Mouse (Mus musculus) left cerebral cortex, postnatal 10 days (tissue): Measurements from ENCODE around the gene Zfp977. TPM values are rescaled to one million over a fixed set of nuclear protein-coding genes. Genes with fewer than 3 reads are reported as not detected.
"Not testable (repeated sequence)": the region's sequence is repeated elsewhere in the genome, so short reads cannot be mapped to it uniquely, and the experiment has no call there.

Experiments
- DNase-seq, 2 experiments: peaks; one replicate each; pipeline ENCODE4 v3.0.0; 2021 to 2022; ENCODE audit warnings: low spot score in 2 of 2, mixed read lengths in 1 of 2; ENCODE audit errors: extremely low spot score in 1 of 2
- intact Hi-C: fragments of 180-260 bp; cut with DNase I; formaldehyde crosslinking; loops from one replicate; pipeline ENCODE4 v1.15.1; 2025
- microRNA-seq: library from miRNA; unstranded; fragments of <30 nt; microRNA quantifications from one replicate; pipeline ENCODE4 v1.2.0, GENCODE M21; 2022
- total RNA-seq, 2 experiments: library from RNA; stranded (reverse); gene quantifications; 2 replicates each; pipeline ENCODE4 v1.2.3; 2021

Gene Zfp977
- total RNA-seq, result 1 to 10 TPM; 2.8 to 3.5 TPM

- DNase-seq, intact Hi-C loops: not testable (repeated sequence)
These were observed at the start of gene Zfp977 for GRCm38 (mm10) chr7:42592413-42592812. Zfp977 (minus strand) TSS chr7:42592547.

GRCm38 (mm10) chr7:42631031-42631430 is 38.7 kb upstream of the Zfp977 start:
- intact Hi-C loops, DNase-seq: not testable (repeated sequence)

GRCm38 (mm10) chr7:42595666-42596065 is 3.3 kb upstream of the Zfp977 start:
- DNase-seq, intact Hi-C loops: not testable (repeated sequence)

DNA sequence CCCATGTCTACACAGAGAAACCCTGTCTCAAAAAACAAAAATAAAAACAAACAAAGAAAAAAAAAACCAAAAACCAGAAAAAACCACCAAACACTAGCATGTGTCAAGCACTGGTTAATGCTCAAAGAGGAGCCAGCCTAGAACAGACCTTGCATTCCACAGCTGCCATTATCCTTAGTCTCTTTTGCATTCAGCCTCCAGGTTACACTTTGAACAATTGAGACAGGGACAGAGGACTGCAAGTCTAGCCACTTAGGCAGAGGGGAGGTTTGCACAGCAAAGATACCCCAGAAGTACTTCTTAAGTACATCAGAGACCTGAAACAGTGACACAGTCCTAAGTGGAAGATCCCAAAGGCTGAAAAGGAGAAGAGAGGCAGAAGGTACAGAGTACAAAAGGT is 1.0 kb downstream of the Zfp977 start:
- intact Hi-C loops, DNase-seq: not testable (repeated sequence)

GRCm38 (mm10) chr7:42578488-42578887 is 13.9 kb downstream of the Zfp977 start, which contains the start of gene Gm21028:
Gm21028 (minus strand) TSS chr7:42578588.
- intact Hi-C loops, result no loop called here
- DNase-seq, result no peak

- intact Hi-C loops, result no loop called here
- no peak for DNase-seq
These were observed 40.6 kb downstream of the Zfp977 start for GRCm38 (mm10) chr7:42551766-42552165.

Small RNAs within 50 kb of the gene (microRNA-seq; reads per million reads assigned to microRNA genes)
- not detected for gene Gm24938

Other genes starting within 250 kb of the Zfp977 start
- gene 4933421I07Rik, start 144.4 kb downstream of the Zfp977 start, total RNA-seq, result not detected
- 10 to 100 TPM; 15.4 to 16.2 TPM for gene Zfp141, start 86.8 kb downstream of the Zfp977 start, total RNA-seq
- gene Gm21028, start 14.0 kb downstream of the Zfp977 start, total RNA-seq, result not detected
- 1 to 10 TPM; 3.5 to 4.0 TPM for gene Zfp976, start 50.0 kb upstream of the Zfp977 start, total RNA-seq
- gene Zfp975, start 100.2 kb upstream of the Zfp977 start, total RNA-seq, result 1 to 10 TPM; 5.0 to 6.2 TPM
- gene Gm17067, start 134.5 kb upstream of the Zfp977 start, total RNA-seq, result not detected
- not detected for gene Vmn2r62, start 201.0 kb upstream of the Zfp977 start, total RNA-seq